Mouse (Mus musculus): ENCODE data around the gene Eif2b5. TPM values are rescaled to one million over a fixed set of nuclear protein-coding genes. Genes with fewer than 3 reads are reported as not detected.

Gene Eif2b5
- total RNA-seq, 2 experiments from 2014 or later: 60.8 to 61.7 TPM

Other genes starting within 250 kb of the Eif2b5 start
- 10 to 100 TPM; 53.3 to 54.4 TPM for gene Parl, start 196.4 kb upstream of the Eif2b5 start, total RNA-seq (2021)
- gene Cyp2ab1, start 173.4 kb upstream of the Eif2b5 start, total RNA-seq (2021): not detected
- gene Abcc5, start 72.4 kb upstream of the Eif2b5 start, total RNA-seq (2021): 100 to 1,000 TPM; 209 to 242 TPM
- gene Dvl3, start 18.2 kb downstream of the Eif2b5 start, total RNA-seq (2021): 10 to 100 TPM; 70.9 to 72.1 TPM
- gene Ap2m1, start 36.7 kb downstream of the Eif2b5 start, total RNA-seq (2021): 100 to 1,000 TPM; 900 to 913 TPM
- gene Abcf3, start 49.8 kb downstream of the Eif2b5 start, total RNA-seq (2021): 10 to 100 TPM; 82.5 to 91.4 TPM
- 10 to 100 TPM; 49.0 to 58.2 TPM for gene Vwa5b2, start 90.7 kb downstream of the Eif2b5 start, total RNA-seq (2021)
- 1 to 10 TPM; 1.8 to 2.7 TPM for gene Eef1akmt4, start 112.8 kb downstream of the Eif2b5 start, total RNA-seq (2021)
- not detected for gene Gm49333, start 112.8 kb downstream of the Eif2b5 start, total RNA-seq (2021)
- gene Alg3, start 112.9 kb downstream of the Eif2b5 start, total RNA-seq (2021): 10 to 100 TPM; 12.9 to 14.4 TPM
- 100 to 1,000 TPM; 151 to 168 TPM for gene Camk2n2, start 122.5 kb downstream of the Eif2b5 start, total RNA-seq (2021)
- 10 to 100 TPM; 21.5 to 26.8 TPM for gene Ece2, start 131.0 kb downstream of the Eif2b5 start, total RNA-seq (2021)
- 100 to 1,000 TPM; 230 to 231 TPM for gene Psmd2, start 152.8 kb downstream of the Eif2b5 start, total RNA-seq (2021)
- gene Eif4g1, start 169.5 kb downstream of the Eif2b5 start, total RNA-seq (2021): 100 to 1,000 TPM; 279 to 287 TPM
- gene Fam131a, start 194.4 kb downstream of the Eif2b5 start, total RNA-seq (2021): 100 to 1,000 TPM; 319 to 375 TPM
- gene Polr2h, start 218.8 kb downstream of the Eif2b5 start, total RNA-seq (2021): 10 to 100 TPM; 23.0 to 23.6 TPM
- gene Clcn2, start 218.9 kb downstream of the Eif2b5 start, total RNA-seq (2021): 10 to 100 TPM; 58.7 to 60.9 TPM
- gene Chrd, start 234.3 kb downstream of the Eif2b5 start, total RNA-seq (2021): 10 to 100 TPM; 31.1 to 40.6 TPM
- 1 to 10 TPM; 4.6 to 4.7 TPM for gene Thpo, start 235.7 kb downstream of the Eif2b5 start, total RNA-seq (2021)